Mouse (Mus musculus): ENCODE measurements around the gene Nup50. TPM values are rescaled to one million over a fixed set of nuclear protein-coding genes. Genes with fewer than 3 reads are reported as not detected.

Gene Nup50
- 10 to 100 TPM; 25.2 to 37.0 TPM for polyA plus RNA-seq (2012; fragmentation: generic; extraction: Trizol)

DNA sequence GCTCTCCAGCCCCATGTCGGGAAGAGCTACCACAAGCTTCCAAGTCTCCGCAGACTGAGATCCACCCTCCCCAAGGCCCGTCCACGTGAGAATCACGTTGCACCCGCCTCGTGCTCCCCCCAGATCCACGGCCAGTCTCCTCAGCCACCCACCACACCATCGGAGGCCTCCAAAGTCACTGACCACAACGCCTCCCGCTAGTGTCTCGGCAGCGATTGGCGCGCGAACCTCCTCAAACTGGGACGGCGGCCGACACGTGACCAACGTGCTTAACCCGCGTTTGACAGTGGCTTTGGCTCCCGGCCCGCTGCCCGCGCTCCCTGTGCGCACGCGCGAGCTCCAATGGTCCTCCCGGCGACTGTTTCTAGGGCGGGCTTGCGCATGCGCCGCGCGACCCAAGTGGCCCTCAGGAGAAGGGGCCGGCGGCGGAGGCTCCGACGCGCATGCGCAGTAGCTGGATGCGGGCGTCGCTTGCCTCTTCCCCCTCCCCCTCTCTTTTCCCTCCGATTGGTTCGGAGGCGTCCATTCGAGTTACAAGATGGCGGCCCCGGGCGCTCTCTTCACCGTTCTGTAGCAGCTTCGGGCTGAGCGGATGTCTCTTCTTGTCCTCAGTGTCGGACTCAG lies at the start of gene Nup50:
TSS of gene Nup50 (plus strand) at position 528 of the 624 bp plus-strand sequence.

DNA sequence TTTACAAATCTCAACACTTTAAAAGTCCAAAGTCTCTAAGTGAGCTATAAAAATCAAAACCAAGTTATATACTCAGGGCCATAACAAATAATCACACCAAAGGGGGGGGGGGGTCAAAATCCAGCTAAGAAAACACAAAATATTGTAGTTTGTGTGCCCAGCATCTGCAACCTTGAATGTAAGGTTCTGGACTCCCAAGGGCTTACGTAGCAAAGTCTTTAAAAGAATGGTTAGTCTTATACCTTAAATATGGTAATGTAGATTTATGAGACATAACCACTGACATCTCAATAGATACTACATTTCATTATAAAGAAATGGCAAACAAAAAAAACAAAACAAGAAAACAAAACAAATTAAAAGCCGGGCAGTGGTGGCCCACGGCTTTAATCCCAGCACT lies 3.3 kb upstream of the Nup50 start, which contains the start of gene Gm29666:
TSS of gene Gm29666 (minus strand) at position 101 of the 400 bp plus-strand sequence.

DNA sequence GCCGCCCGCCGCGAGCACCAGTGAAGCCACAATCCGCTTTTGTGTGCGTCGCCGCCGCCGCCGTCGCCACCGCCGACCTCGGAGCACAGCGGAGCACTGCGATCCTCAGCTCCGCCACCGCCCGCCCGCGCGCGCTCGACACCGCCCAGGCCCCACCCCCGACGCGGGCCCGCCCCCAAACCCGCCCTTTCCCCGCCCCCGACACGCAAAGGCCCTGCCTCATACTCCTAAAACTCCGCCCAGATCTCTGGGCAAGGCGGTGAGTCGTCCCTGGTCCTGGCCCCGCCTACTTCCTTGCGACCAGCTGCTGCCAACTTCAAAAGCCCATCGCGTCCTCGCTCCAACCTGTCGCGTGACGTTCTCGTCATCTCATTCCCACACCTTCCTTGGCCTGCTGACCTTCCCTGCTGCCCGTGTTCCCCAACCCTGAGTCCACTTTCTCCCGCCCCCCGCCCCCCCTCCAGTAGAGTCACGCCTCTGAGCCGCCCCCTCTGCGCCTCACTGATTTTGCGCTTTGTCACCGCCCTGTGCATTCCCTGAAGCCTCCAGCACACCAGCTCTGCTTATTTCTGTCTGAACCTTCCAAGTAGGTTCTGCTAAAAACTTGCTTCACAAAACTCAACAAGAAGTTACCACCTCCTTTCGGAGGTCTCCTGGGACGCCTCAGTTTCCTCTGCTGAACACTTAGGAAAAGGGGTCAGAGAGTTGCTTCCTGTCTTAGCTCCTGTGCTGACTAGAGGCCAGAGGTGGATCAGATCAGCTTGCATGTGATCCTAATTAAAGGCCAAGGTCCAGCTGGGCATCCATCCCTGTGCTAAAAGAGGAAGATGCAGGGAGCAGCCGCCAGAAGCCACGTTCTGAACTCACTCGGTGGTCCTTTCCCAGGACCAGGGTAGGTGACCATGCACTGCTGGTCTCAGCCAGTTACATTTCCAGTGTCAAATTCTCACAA lies 64.9 kb downstream of the Nup50 start, which contains the start of gene 5031439G07Rik:
TSS of gene 5031439G07Rik (minus strand) at position 678 of the 952 bp plus-strand sequence.

Other genes starting within 250 kb of the Nup50 start
- not detected for gene Arhgap8, start 203.4 kb upstream of the Nup50 start, polyA plus RNA-seq (2012; fragmentation: generic; extraction: Trizol)
- under 1 TPM; 0.04 to 0.30 TPM for gene Phf21b, start 67.4 kb upstream of the Nup50 start, polyA plus RNA-seq (2012; fragmentation: generic; extraction: Trizol)
- under 1 TPM; 0.12 to 0.20 TPM for gene Gm29666, start 3.4 kb upstream of the Nup50 start, polyA plus RNA-seq (2012; fragmentation: generic; extraction: Trizol)
- gene 5031439G07Rik, start 65.1 kb downstream of the Nup50 start, polyA plus RNA-seq (2012; fragmentation: generic; extraction: Trizol): 10 to 100 TPM; 34.9 to 38.6 TPM
- not detected for gene Upk3a, start 93.7 kb downstream of the Nup50 start, polyA plus RNA-seq (2012; fragmentation: generic; extraction: Trizol)
- gene Fam118a, start 105.5 kb downstream of the Nup50 start, polyA plus RNA-seq (2012; fragmentation: generic; extraction: Trizol): 10 to 100 TPM in 1 of 2 experiments, 1 to 10 TPM in 1; 2.7 to 17.2 TPM
- not detected for gene Smc1b, start 208.6 kb downstream of the Nup50 start, polyA plus RNA-seq (2012; fragmentation: generic; extraction: Trizol)
- gene Ribc2, start 208.7 kb downstream of the Nup50 start, polyA plus RNA-seq (2012; fragmentation: generic; extraction: Trizol): not detected